Mouse (Mus musculus) midbrain, postnatal 0 days (tissue): ENCODE measurements around the gene Mical2. TPM values are rescaled to one million over a fixed set of nuclear protein-coding genes. Genes with fewer than 3 reads are reported as not detected.

Source experiments
- ATAC-seq: fragments of 200-750 bp; cut with Nextera tagmentation; 2 replicates; pipeline ENCODE4 v1.8.0; 2017; ENCODE audit warnings: moderate number of reproducible peaks, mild to moderate bottlenecking, moderate TSS enrichment, moderate library complexity; ENCODE audit not compliant: low FRiP score
- DNase-seq: peaks from one replicate; pipeline ENCODE4 v3.0.0-alpha.2; 2015; ENCODE audit warnings: low spot score
- H3K27ac ChIP-seq: fragments of 300-500 bp; sonication (generic); 2 replicates; pipeline ENCODE4 v1.5.1; 2014; ENCODE audit warnings: low read depth, mild to moderate bottlenecking, low read length, mixed read lengths
- H3K27me3 ChIP-seq: fragments of 300-500 bp; sonication (generic); 2 replicates; pipeline ENCODE4 v1.6.1; 2014; ENCODE audit warnings: low read length, control low read depth, mixed read lengths; ENCODE audit not compliant: insufficient read depth
- H3K36me3 ChIP-seq: fragments of 300-500 bp; sonication (generic); 2 replicates; pipeline ENCODE4 v1.6.1; 2014; ENCODE audit warnings: low read length, control low read depth, mixed read lengths; ENCODE audit not compliant: insufficient read depth
- H3K4me1 ChIP-seq: fragments of 300-500 bp; sonication (generic); 2 replicates; pipeline ENCODE4 v1.6.1; 2014; ENCODE audit warnings: mild to moderate bottlenecking, control low read depth, antibody characterized with exemption, low read length, mixed read lengths; ENCODE audit not compliant: insufficient read depth
- H3K4me2 ChIP-seq: fragments of 300-500 bp; sonication (generic); 2 replicates; pipeline ENCODE4 v1.6.1; 2014; ENCODE audit warnings: low read depth, mild to moderate bottlenecking, low read length, mixed read lengths; ENCODE audit not compliant: poor library complexity, severe bottlenecking
- H3K4me3 ChIP-seq: fragments of 300-500 bp; sonication (generic); 2 replicates; pipeline ENCODE4 v1.5.1; 2014; ENCODE audit warnings: low read depth, mild to moderate bottlenecking, low read length, moderate library complexity
- H3K9ac ChIP-seq: fragments of 300-500 bp; sonication (generic); replicated peaks from 2 replicates; pipeline ENCODE4 v1.6.1; 2014; ENCODE audit warnings: mild to moderate bottlenecking, low read length, moderate library complexity, mixed read lengths; ENCODE audit not compliant: poor library complexity, severe bottlenecking
- H3K9me3 ChIP-seq: fragments of 300-500 bp; sonication (generic); 2 replicates; pipeline ENCODE4 v1.6.1; 2016; ENCODE audit warnings: low read length, control low read depth
- CTCF ChIP-seq: IDR thresholded peaks from 2 replicates; pipeline ENCODE4 v1.5.1; 2016; ENCODE audit warnings: antibody characterized with exemption, mild to moderate bottlenecking
- WGBS: fragments of 180-500 bp; shearing (Covaris S2); extraction: QIAGEN DNeasy Blood & Tissue Kit; methylation state at CpG from one replicate; pipeline ENCODE4 v1.1.7; 2014; 5-methylcytosine and 5-hydroxymethylcytosine counted together
- polyA plus RNA-seq: library from polyadenylated mRNA; unstranded; fragments of >200 nt; fragmentation: Nextera tagmentation; extraction: Ambion mirVana; gene quantifications from 2 replicates; pipeline ENCODE4 v1.2.1, GENCODE M21; 2015
- total RNA-seq: library from RNA; depleted of rRNA; stranded (reverse); fragments of >200 nt; gene quantifications from 2 replicates; pipeline ENCODE4 v1.2.3, GENCODE M21; 2014

Gene Mical2
- total and polyA plus RNA-seq, 2 experiments from 2014 or later = 6.2 to 11.0 TPM

DNA sequence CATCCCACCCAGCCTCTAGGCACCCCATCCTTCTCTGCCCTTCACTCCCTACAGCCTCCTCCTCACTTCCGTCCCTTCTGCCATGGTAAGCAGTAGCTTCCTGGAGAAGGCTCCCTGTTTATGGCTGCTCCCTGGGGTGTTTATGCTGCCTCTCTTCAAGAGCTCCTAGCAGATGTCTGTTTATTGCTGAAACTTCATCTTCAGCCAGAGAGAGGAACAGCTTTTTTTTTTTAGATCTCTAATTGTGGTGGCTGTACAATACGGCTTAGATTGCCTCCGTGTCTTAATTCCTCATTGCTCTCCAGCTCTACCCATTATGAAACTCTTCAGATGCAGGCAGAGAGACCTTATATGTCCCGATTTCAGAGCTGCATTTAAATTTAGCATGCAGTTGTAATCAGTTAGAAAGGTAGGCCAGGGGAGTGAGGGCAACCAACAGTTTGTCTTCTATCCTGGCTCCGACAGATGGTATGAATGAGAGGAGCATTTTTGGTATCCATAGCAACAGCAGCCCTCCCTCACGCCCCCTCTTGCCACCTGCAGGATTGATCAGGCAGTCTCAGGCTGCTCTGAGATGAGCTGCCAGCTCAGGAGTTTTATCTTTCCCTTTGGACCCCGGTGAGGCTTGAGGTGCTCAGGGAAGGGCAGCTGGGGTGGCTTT, 7.8 kb downstream of the Mical2 start:
- no peaks in the 10 kb centered on the region for H3K27me3 ChIP-seq
- H3K36me3 ChIP-seq = no peaks in the 10 kb centered on the region
- WGBS = 23% methylated on average over 7 of the region's 7 CpGs
- H3K9ac ChIP-seq = no peak overlapping the region
- ATAC-seq (0 out of 2 replicates have a peak, but pooled peaks have one; percentile 58), DNase-seq (peak; percentile 84)
- H3K4me2 ChIP-seq = no peak overlapping the region
- no peak overlapping the region for H3K4me3 ChIP-seq
- TF ChIP-seq CTCF = peak; percentile 53
- H3K27ac ChIP-seq = no peak overlapping the region
- H3K4me1 ChIP-seq = peaks cover 2% of the 10 kb centered on the region; the same call in 1 of the 2 replicates
- H3K9me3 ChIP-seq = no peaks in the 10 kb centered on the region

GRCm38 (mm10) chr7:112234410-112234809, 8.8 kb downstream of the Mical2 start:
- 77% methylated on average over 4 of the region's 4 CpGs for WGBS
- H3K4me2 ChIP-seq = no peak overlapping the region
- no peak overlapping the region for H3K9ac ChIP-seq
- H3K4me1 ChIP-seq = peaks cover 2% of the 10 kb centered on the region; the same call in 1 of the 2 replicates
- H3K4me3 ChIP-seq = no peak overlapping the region
- DNase-seq (no peak), ATAC-seq (no peak)
- no peak for TF ChIP-seq CTCF
- H3K27ac ChIP-seq = no peak overlapping the region
- no peaks in the 10 kb centered on the region for H3K9me3 ChIP-seq
- no peaks in the 10 kb centered on the region for H3K36me3 ChIP-seq
- no peaks in the 10 kb centered on the region for H3K27me3 ChIP-seq

- Histone ChIP-seq H3K9ac (no peak overlapping the region), H3K4me3 (no peak overlapping the region), H3K4me1 (peaks cover 2% of the 10 kb centered on the region; the same call in 1 of the 2 replicates), H3K27me3 (no peaks in the 10 kb centered on the region), H3K27ac (no peak overlapping the region), H3K9me3 (no peaks in the 10 kb centered on the region), H3K36me3 (no peaks in the 10 kb centered on the region), H3K4me2 (no peak overlapping the region)
- TF ChIP-seq CTCF = no peak
- no peak for DNase-seq
- ATAC-seq = no peak
- WGBS = 75% methylated on average over 4 of the region's 4 CpGs
Measured at GRCm38 (mm10) chr7:112235493-112235892, 9.8 kb downstream of the Mical2 start.

- Histone ChIP-seq H3K9me3 (no peaks in the 10 kb centered on the region), H3K4me3 (no peak overlapping the region), H3K4me1 (peaks cover 7% of the 10 kb centered on the region; the same call in 1 of the 2 replicates), H3K27ac (no peak overlapping the region), H3K27me3 (no peaks in the 10 kb centered on the region), H3K9ac (no peak overlapping the region), H3K4me2 (no peak overlapping the region), H3K36me3 (no peaks in the 10 kb centered on the region)
- no peak for TF ChIP-seq CTCF
- DNase-seq (no peak), ATAC-seq (no peak)
- 87% methylated on average over 7 of the region's 7 CpGs for WGBS
Measured at GRCm38 (mm10) chr7:112237211-112237610, 11.6 kb downstream of the Mical2 start.

- H3K27me3 ChIP-seq = no peaks in the 10 kb centered on the region
- no peak overlapping the region for H3K9ac ChIP-seq
- H3K9me3 ChIP-seq = no peaks in the 10 kb centered on the region
- H3K36me3 ChIP-seq = no peaks in the 10 kb centered on the region
- H3K4me3 ChIP-seq = no peak overlapping the region
- H3K4me2 ChIP-seq = no peak overlapping the region
- no peak overlapping the region for H3K27ac ChIP-seq
- WGBS = 45% methylated on average over 3 of the region's 3 CpGs
- peaks cover 7% of the 10 kb centered on the region; the same call in 1 of the 2 replicates for H3K4me1 ChIP-seq
- ATAC-seq (no peak), DNase-seq (peak; percentile 55)
- TF ChIP-seq CTCF = no peak
Measured at GRCm38 (mm10) chr7:112237868-112238267, 12.2 kb downstream of the Mical2 start.

GRCm38 (mm10) chr7:112238768-112239728, 13.4 kb downstream of the Mical2 start:
- Histone ChIP-seq H3K27ac (0 out of 2 replicates have a peak overlapping the region, but pooled peaks have one; percentile 26), H3K9ac (no peak overlapping the region), H3K4me2 (no peak overlapping the region), H3K27me3 (no peaks in the 10 kb centered on the region), H3K9me3 (no peaks in the 10 kb centered on the region), H3K4me1 (peaks cover 4% of the 10 kb centered on the region; the same call in 1 of the 2 replicates), H3K36me3 (no peaks in the 10 kb centered on the region), H3K4me3 (no peak overlapping the region)
- TF ChIP-seq CTCF = no peak
- 70% methylated on average over 10 of the region's 10 CpGs for WGBS
- DNase-seq (no peak), ATAC-seq (no peak)
